15 mouse cellular contexts compared by ENCODE assay signal in genomic region chr15:31999553-31999952, GRCm38 (mm10).
"Had no signal": no experiment of that assay in that cellular context is flagged by ENCODE, and none has a peak within 500 bp of the region (broad histone marks: within the 10 kb centered on the region; RNA-seq: fewer than 3 reads in every experiment).

No protein-coding gene starts in this region.

- H3K4me1 ChIP-seq: liver, embryonic 13.5 days; megakaryocyte, embryonic 14.5 days had no signal

- H3K27me3 ChIP-seq: liver, embryonic 13.5 days; lung, embryonic 15.5 days; megakaryocyte, embryonic 14.5 days had no signal

- H3K36me3 ChIP-seq: limb, embryonic 12.5 days; liver, embryonic 13.5 days; lung, embryonic 15.5 days had no signal

- H3K9ac ChIP-seq: limb, embryonic 12.5 days; liver, embryonic 13.5 days; liver, postnatal 0 days; lung, embryonic 15.5 days had no signal

- DNase-seq: kidney, postnatal 36 days; layer of hippocampus, adult 9-11 months; layer of hippocampus, postnatal 36 days; liver; liver, embryonic 13.5 days; liver, postnatal 0 days; lung, postnatal 14 days; thymus, postnatal 4 days had no signal

- H3K9me3 ChIP-seq: limb, embryonic 12.5 days; liver, embryonic 13.5 days; lung, embryonic 15.5 days had no signal

- ATAC-seq: liver, postnatal 0 days had no signal

- H3K27ac ChIP-seq: kidney, postnatal 0 days; limb, embryonic 12.5 days; liver, embryonic 13.5 days; lung, embryonic 15.5 days; macrophage; stomach, postnatal 0 days had no signal

- H3K4me3 ChIP-seq: limb, embryonic 12.5 days; liver, embryonic 13.5 days; lung, embryonic 15.5 days; megakaryocyte, embryonic 14.5 days had no signal

- H3K4me2 ChIP-seq: limb, embryonic 12.5 days; liver, embryonic 13.5 days; lung, embryonic 15.5 days; midbrain, embryonic 11.5 days had no signal
